Mouse (Mus musculus) bone marrow, adult 2 months (tissue): ENCODE results near the gene Ager. TPM values are rescaled to one million over a fixed set of nuclear protein-coding genes. Genes with fewer than 3 reads are reported as not detected.
A peak's percentile ranks its signal among the peaks of the same experiment; 100 is the strongest.

Experiments used
- H3K27ac ChIP-seq: fragments of 200-500 bp; 2 replicates; pipeline ENCODE4 v1.5.1; 2012; ENCODE audit warnings: low read depth, mild to moderate bottlenecking, control low read depth, inconsistent platforms, low read length; ENCODE audit not compliant: control insufficient read depth, poor library complexity, insufficient read depth
- H3K4me1 ChIP-seq: fragments of 200-500 bp; 2 replicates; pipeline ENCODE4 v1.6.1; 2011; ENCODE audit warnings: low read length; ENCODE audit not compliant: control insufficient read depth, insufficient read depth
- H3K4me3 ChIP-seq: fragments of 200-500 bp; replicated peaks from 2 replicates; pipeline ENCODE3; 2011; ENCODE audit warnings: mild to moderate bottlenecking, low read depth, low read length, control low read depth; ENCODE audit not compliant: control insufficient read depth
- CTCF ChIP-seq: fragments of 200-500 bp; IDR thresholded peaks from 2 replicates; pipeline ENCODE4 v1.5.1; 2011; ENCODE audit warnings: low read length, control low read depth; ENCODE audit not compliant: control insufficient read depth, insufficient read depth
- POLR2A ChIP-seq: fragments of 200-500 bp; IDR thresholded peaks from 2 replicates; pipeline ENCODE4 v1.6.1; 2011; ENCODE audit warnings: low read depth, mild to moderate bottlenecking, control low read depth, low read length, borderline replicate concordance; ENCODE audit not compliant: control insufficient read depth
- WGBS: fragments of 180-500 bp; shearing (Covaris S2); methylation state at CpG from one replicate; pipeline ENCODE4 v1.1.7; 2018; 5-methylcytosine and 5-hydroxymethylcytosine counted together
- polyA plus RNA-seq: library from polyadenylated mRNA; stranded (reverse); fragments of >200 nt; gene quantifications from 2 replicates; pipeline ENCODE4 v1.2.4, GENCODE M21; 2011; ENCODE audit warnings: low replicate concordance; ENCODE audit not compliant: missing spikeins, insufficient read depth, insufficient read length

Gene Ager
- polyA plus RNA-seq, 1 experiment: 16.3 TPM

- TF ChIP-seq POLR2A (peak; percentile 79; the same call in 1 of the 2 replicates), CTCF (no peak)
- no peaks in the 10 kb centered on the region; the same call in 1 of the 2 replicates for H3K4me1 ChIP-seq
- 2% methylated on average over 33 of the region's 35 CpGs for WGBS
- H3K27ac ChIP-seq: peak overlapping the region; percentile 95
- peak overlapping the region; percentile 86 for H3K4me3 ChIP-seq
Measured at GRCm38 (mm10) chr17:34591994-34592375, 5.7 kb upstream of the Ager start.

GRCm38 (mm10) chr17:34592581-34593549 lies 4.8 kb upstream of the Ager start:
- H3K4me1 ChIP-seq: no peaks in the 10 kb centered on the region; the same call in 1 of the 2 replicates
- 3% methylated on average over 32 of the region's 32 CpGs for WGBS

GRCm38 (mm10) chr17:34593752-34594525 lies 3.7 kb upstream of the Ager start:
- H3K4me1 ChIP-seq: no peaks in the 10 kb centered on the region
- H3K4me3 ChIP-seq: peak overlapping the region; percentile 73
- no peak for TF ChIP-seq POLR2A
- TF ChIP-seq CTCF: no peak
- H3K27ac ChIP-seq: no peak overlapping the region
- WGBS: 72% methylated on average over 34 of the region's 34 CpGs

More at GRCm38 (mm10) chr17:34592581-34593549, 4.8 kb upstream of the Ager start:
- TF ChIP-seq POLR2A: no peak
- TF ChIP-seq CTCF: no peak
- Histone ChIP-seq H3K27ac (peak overlapping the region; percentile 77), H3K4me3 (peak overlapping the region; percentile 73)

GRCm38 (mm10) chr17:34596098-34596497 lies 1.6 kb upstream of the Ager start:
- 81% methylated on average over 8 of the region's 8 CpGs for WGBS
- Histone ChIP-seq H3K27ac (no peak overlapping the region), H3K4me3 (no peak overlapping the region), H3K4me1 (peaks cover 2% of the 10 kb centered on the region)
- TF ChIP-seq CTCF (no peak), POLR2A (no peak)

GRCm38 (mm10) chr17:34599891-34600290 lies 2.2 kb downstream of the Ager start:
- H3K4me3 ChIP-seq: no peak overlapping the region
- H3K4me1 ChIP-seq: peaks cover 2% of the 10 kb centered on the region
- WGBS: 75% methylated on average over 9 of the region's 9 CpGs
- H3K27ac ChIP-seq: no peak overlapping the region
- no peak for TF ChIP-seq CTCF
- no peak for TF ChIP-seq POLR2A

GRCm38 (mm10) chr17:34601796-34602195 lies 4.1 kb downstream of the Ager start:
- Histone ChIP-seq H3K4me3 (no peak overlapping the region), H3K4me1 (peaks cover 4% of the 10 kb centered on the region), H3K27ac (no peak overlapping the region)
- TF ChIP-seq POLR2A: no peak
- TF ChIP-seq CTCF: no peak
- WGBS: 88% methylated on average over 12 of the region's 12 CpGs

- WGBS: under 1% methylated on average over 30 of the region's 30 CpGs
- peaks cover 8% of the 10 kb centered on the region for H3K4me1 ChIP-seq
Measured at GRCm38 (mm10) chr17:34603375-34604060, 5.9 kb downstream of the Ager start, which contains the start of gene Rnf5. TSS of gene Rnf5 (minus strand) at chr17:34603690.

More at GRCm38 (mm10) chr17:34603375-34604060, 5.9 kb downstream of the Ager start, which contains the start of gene Rnf5:
- Histone ChIP-seq H3K27ac (peak within 1 kb of the TSS; percentile 94), H3K4me3 (peak within 1 kb of the TSS; percentile 80)
- TF ChIP-seq POLR2A (no peak), CTCF (no peak)
